ENCODE assay signal across 9 mouse cellular contexts in genomic region chr11:83852501-83853211, GRCm38 (mm10). TPM values are rescaled to one million over a fixed set of nuclear protein-coding genes. Genes with fewer than 3 reads are reported as not detected.
DNase-seq lines count a peak whose midpoint lies in the region; ATAC-seq lines count a peak whose summit lies in the region.
"Had no signal": no experiment of that assay in that cellular context is flagged by ENCODE, and none has a peak within 500 bp of the region (broad histone marks: within the 10 kb centered on the region; RNA-seq: fewer than 3 reads in every experiment).

No protein-coding gene starts in this region.

- peak; percentile 8 for DNase-seq in adrenal gland, adult 2 months
- no peak for DNase-seq in adrenal gland, adult 8-10 months
- DNase-seq in right cerebral cortex, postnatal 4 days: peak; percentile 10
- no peak for DNase-seq in right cerebral cortex, adult 18-20 months
- DNase-seq in ovary, adult 18-20 months (ENCODE audit: low spot score): no peak
- DNase-seq in left cerebral cortex, adult 9 months (ENCODE audit: low spot score in 2 of 2): no peak

- peaks cover 37% of the 10 kb centered on the region for H3K4me1 ChIP-seq in limb, embryonic 13.5 days

- under 1% methylated on average over 37 of the region's 38 CpGs for WGBS in limb, embryonic 13.5 days

- no peaks in the 10 kb centered on the region for H3K9me3 ChIP-seq in limb, embryonic 13.5 days

- peak overlapping the region; percentile 21; the same call in 1 of the 2 replicates for H3K4me2 ChIP-seq in limb, embryonic 13.5 days (replicated peaks)

- H3K36me3 ChIP-seq in limb, embryonic 13.5 days: no peaks in the 10 kb centered on the region

- peak overlapping the region; percentile 16 for H3K4me3 ChIP-seq in limb, embryonic 13.5 days

- ATAC-seq in limb, embryonic 13.5 days (ENCODE audit: low FRiP score, low read depth): no peak
- no peak for ATAC-seq in monocyte, adult 5-6 weeks (replicated peaks; ENCODE audit: insufficient number of reproducible peaks, low FRiP score, low TSS enrichment, poor library complexity, severe bottlenecking)

- peaks cover 89% of the 10 kb centered on the region for H3K27me3 ChIP-seq in limb, embryonic 13.5 days

- H3K27ac ChIP-seq in limb, embryonic 13.5 days: no peak overlapping the region

- no peak overlapping the region for H3K9ac ChIP-seq in limb, embryonic 13.5 days

RNA-seq across cellular contexts. Expression of gene Hnf1b, which starts 2.8 kb away (rescaled TPM):
- total RNA-seq in adrenal gland, adult 2 months (2021): not detected
- 0.26 and 0.53 TPM in 2 replicates for polyA plus RNA-seq in adrenal gland, adult 2 months (2012; rRNA removed)
- under 1 TPM in 2 of 4 experiments, not detected in 2; 0.11 to 0.12 TPM for total RNA-seq in adrenal gland, adult 8-10 months (2022)
- polyA plus RNA-seq in limb, embryonic 13.5 days (2015; fragmentation: Nextera tagmentation; extraction: Ambion mirVana): not detected in 2 replicates
- not detected in 3 replicates for total RNA-seq in monocyte, adult 5-6 weeks (2017)
- total RNA-seq: heart, postnatal 36 days had no signal

Comparison
In these comparisons a context has a peak if more than half of its experiments do, and no peak if none do; other contexts are left out.
1. DNase-seq: peak in adrenal gland, adult 2 months (single experiment) and right cerebral cortex, postnatal 4 days (single experiment); none in adrenal gland, adult 8-10 months (single experiment), right cerebral cortex, adult 18-20 months (single experiment), ovary, adult 18-20 months (single experiment) and left cerebral cortex, adult 9 months (0 of 2).